Mouse (Mus musculus) neural tube, embryonic 10.5 days (tissue): ENCODE measurements around the gene Ralgapa2.
A peak's percentile ranks its signal among the peaks of the same experiment; 100 is the strongest.

Experiments
- DNase-seq: peaks from one replicate; pipeline ENCODE4 v3.0.0-alpha.2; 2017; ENCODE audit warnings: low spot score; ENCODE audit errors: extremely low spot score

Gene Ralgapa2

DNA sequence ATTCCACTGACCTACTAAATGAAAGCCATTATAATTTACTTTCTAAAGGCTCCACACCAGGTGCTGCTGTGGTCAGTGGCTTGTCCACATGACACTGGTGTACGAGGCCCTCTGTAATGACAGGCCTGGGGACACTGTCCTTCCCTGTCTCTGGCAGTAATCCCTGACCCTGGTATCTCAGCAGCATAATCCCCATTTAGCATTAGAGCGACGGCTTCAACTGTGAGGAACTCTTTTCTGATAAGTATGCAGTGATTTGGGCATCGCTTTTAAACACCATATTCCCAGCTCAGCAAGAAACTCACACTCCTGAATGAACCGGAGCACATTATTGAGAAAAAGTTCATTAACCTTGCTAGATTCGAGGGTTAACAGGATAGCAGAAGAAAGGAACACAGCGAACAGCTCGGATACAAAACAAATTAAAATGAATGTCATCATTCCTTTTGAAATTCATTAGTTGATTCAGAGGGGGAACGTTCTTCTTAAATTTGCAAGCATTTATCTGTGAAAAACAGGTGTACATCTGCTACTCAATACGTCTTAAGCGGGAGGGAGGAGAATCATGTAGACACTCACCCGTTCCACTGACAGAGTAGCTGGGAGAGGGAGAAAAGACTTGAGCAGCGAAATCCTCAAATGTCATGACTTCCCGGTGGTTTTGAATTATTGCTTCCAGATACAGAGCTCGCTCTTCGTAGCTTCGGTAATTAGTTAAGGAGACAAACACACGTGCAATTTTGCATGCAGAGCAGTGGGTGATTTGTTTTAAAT, 252.2 kb downstream of the Ralgapa2 start:
- no peak for DNase-seq

- peak; percentile 24 for DNase-seq
These were observed 253.2 kb downstream of the Ralgapa2 start for GRCm38 (mm10) chr2:146258736-146259469.

DNA sequence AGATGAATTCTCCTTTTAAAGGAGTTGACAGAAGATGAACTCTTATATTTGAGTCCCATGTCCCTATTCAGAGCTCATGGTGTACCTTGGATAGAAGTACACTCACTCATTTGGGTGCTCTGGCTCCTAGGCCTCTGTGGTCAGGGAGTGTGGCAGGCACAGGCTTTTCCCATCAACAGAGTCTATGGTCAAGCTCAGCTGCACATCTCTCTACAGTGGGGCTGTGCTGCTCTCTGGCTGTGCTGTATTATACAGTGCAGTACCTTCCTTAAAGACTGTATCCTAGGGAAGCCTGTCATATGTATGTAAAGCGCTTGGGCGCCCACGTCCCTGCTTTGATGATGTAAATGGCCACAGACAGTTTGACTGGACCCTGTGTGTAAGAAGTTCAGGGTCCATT, 254.5 kb downstream of the Ralgapa2 start:
- DNase-seq = no peak

DNA sequence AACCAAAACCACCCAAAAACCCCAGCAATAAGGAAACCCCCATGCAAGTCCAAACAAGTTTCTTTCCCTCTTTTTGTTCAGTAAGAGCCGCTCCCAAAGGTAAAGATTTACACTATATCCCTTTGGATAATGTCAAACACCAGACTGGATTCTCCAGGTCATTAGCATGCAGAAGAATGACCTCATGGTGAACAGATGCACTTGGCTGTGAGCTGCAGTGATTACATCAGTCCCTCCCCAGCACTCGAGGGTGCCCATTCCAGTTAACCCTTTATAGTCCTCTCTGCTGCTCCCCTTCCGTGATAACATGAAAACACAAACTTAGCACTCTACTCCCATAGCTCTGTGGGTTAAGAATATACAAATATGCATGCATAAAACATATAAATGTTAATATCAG, 255.1 kb downstream of the Ralgapa2 start:
- DNase-seq = no peak

DNA sequence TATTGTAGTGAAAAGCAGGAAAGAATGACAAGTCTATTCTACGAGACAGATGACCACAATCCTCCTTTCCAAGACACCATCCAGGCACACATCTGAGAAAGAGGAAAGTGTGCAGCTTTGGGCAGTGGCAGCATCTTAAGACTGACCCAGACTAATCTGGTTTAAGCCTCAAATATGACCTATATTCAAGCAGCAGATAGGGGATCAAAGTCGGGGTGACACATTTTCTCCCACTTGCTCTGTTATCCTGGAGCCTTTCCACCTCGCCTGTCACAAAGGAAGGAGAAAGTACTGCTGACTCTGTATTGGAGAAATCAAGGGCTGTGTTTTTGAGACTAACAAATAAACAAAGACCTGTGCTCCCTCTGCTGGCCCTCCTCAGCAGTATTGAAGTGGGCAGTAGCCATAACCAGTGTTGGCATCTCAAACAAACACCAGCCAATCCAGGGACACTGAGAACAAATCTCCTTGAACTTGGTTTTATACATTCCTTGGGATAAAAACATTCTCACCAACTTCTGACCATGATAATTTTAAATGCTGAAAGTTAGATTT, 255.7 kb downstream of the Ralgapa2 start:
- DNase-seq = no peak

- DNase-seq = no peak
These were observed 256.5 kb downstream of the Ralgapa2 start for GRCm38 (mm10) chr2:146255636-146256035.

DNA sequence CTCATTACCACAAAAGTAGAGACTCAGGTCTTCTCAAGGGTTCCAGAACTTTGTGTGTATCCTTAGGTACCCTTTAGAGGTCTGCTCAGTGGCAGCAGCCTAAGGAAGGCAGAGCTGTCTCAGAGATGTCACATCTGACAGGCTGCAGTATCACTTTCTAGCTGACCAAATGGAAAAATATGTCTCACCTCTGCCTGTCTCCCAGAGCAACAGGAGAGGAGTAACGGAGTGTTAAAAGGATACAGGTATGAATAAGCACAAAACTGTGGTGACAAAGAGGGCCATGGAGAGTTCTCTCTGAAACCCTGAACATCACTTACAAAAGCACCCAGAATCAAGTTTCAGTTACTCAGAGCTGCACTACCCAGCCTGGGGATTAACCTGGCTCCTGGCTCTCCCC, 257.8 kb downstream of the Ralgapa2 start:
- no peak for DNase-seq

GRCm38 (mm10) chr2:146250236-146250904, 261.8 kb downstream of the Ralgapa2 start:
- no peak for DNase-seq

GRCm38 (mm10) chr2:146249033-146249432, 263.1 kb downstream of the Ralgapa2 start:
- DNase-seq = no peak

DNA sequence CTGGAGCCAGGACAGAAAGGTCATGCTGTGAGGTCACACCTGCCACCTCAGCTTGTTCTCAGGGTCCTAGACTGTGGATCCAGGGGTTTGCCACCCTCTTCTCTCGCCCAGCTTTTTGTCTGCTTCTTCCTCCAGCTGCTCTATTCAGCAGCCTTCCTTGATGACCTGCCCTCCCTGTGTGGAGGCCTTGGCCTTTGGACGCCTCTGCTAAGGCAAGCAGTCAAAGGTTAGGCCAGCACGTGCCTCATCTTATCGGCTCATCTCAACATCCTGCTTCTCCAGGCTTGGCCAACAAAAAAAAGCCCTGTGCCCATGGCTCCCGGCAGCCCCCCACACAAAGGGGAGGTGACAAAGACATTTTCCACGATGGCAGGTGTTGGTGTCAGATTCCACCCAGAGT, 264.6 kb downstream of the Ralgapa2 start:
- DNase-seq = no peak

- no peak for DNase-seq
These were observed 265.6 kb downstream of the Ralgapa2 start for GRCm38 (mm10) chr2:146246409-146247075.

- DNase-seq = no peak
These were observed 266.7 kb downstream of the Ralgapa2 start for GRCm38 (mm10) chr2:146245401-146245800.

GRCm38 (mm10) chr2:146244049-146244448, 268.1 kb downstream of the Ralgapa2 start:
- DNase-seq = no peak

GRCm38 (mm10) chr2:146239196-146239747, 272.9 kb downstream of the Ralgapa2 start:
- no peak for DNase-seq

DNA sequence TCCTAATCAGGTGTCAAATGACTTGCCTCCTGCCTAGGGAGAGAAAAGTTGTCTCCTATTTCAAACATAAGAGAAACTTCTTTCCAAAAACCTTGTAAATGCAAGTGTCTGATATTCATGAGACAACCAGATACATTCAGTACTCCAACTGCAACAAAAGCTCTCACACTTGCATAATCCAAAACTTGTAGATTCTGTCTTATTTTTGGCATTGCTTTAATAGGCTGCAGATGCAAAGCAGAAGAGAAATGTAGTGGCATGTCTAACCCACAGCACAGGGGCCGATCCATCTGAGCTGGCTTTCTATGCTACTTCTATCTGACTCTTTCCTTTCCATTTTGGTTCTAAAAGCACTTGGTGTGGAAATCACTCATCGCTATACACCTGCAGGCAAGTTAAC, 280.7 kb downstream of the Ralgapa2 start:
- DNase-seq = no peak

DNA sequence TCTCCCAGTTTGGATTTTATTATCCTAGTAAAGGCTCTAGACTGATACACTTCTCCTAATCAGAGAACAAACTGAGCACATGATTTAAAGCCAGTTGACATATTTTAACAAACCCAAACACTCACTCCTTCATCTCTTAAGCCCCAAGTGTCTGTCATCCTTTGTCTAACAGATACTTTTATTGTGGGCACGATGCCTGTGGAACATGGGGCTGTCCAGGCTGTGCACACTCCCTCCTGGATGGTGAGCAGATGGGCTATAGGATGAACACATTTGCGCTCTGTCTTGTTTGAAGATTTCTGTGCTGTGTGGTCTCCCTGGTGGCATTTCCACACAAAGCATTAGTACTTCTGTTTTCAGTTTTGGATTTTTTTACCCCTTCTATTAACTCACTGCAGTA, 283.7 kb downstream of the Ralgapa2 start:
- no peak for DNase-seq

GRCm38 (mm10) chr2:146227646-146228045, 284.5 kb downstream of the Ralgapa2 start:
- DNase-seq = no peak

- DNase-seq = peak; percentile 64
These were observed 285.7 kb downstream of the Ralgapa2 start for GRCm38 (mm10) chr2:146226484-146226883.

GRCm38 (mm10) chr2:146225818-146226217, 286.3 kb downstream of the Ralgapa2 start:
- no peak for DNase-seq

DNA sequence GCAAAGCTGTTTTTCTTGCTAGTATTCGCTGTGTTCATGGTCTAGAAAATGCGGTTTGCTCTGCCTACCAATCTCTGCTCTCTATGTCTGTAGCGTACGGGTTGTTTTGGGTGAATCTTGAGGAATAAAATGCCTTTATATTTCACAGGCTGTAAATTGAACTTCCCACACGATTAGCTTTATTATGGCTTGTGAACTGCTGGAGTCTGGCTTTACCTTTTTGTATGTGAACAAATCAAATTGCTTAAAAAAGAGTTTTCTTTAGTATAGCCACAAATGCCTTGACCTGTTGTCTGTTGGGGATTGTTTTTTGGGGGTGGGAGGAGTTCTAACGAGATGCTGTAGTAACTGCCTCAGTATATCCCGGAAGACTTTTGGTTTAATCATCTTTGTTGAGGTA, 288.0 kb downstream of the Ralgapa2 start:
- no peak for DNase-seq
